Mouse (Mus musculus): Measurements from ENCODE around the gene Atxn1.

- no peak for TF ChIP-seq CTCF (IDR thresholded peaks at IDR 0.05; ENCODE audit: borderline replicate concordance, insufficient read depth, low read length)
- TF ChIP-seq POLR2A (IDR thresholded peaks at IDR 0.05; ENCODE audit: low read depth, low read length), result no peak
Measured at GRCm38 (mm10) chr13:45974651-45975050, 9.8 kb upstream of the Atxn1 start.
